Mouse (Mus musculus) left cerebral cortex, postnatal 10 days (tissue): ENCODE measurements around the gene Txn2. TPM values are rescaled to one million over a fixed set of nuclear protein-coding genes. Genes with fewer than 3 reads are reported as not detected.

ENCODE experiments used
- total RNA-seq, 2 experiments: library from RNA; stranded (reverse); gene quantifications; 2 replicates each; pipeline ENCODE4 v1.2.3; 2021

Txn2 gene
- total RNA-seq, 2 experiments from 2014 or later = 108 to 115 TPM

Other genes starting within 250 kb of the Txn2 start
- not detected for gene Apol7e, start 230.1 kb downstream of the Txn2 start, total RNA-seq
- gene Apol9b, start 200.0 kb downstream of the Txn2 start, total RNA-seq = under 1 TPM in 1 of 2 experiments, not detected in 1; 0.30 TPM
- gene Apol8, start 172.0 kb downstream of the Txn2 start, total RNA-seq = 1 to 10 TPM in 1 of 2 experiments, under 1 TPM in 1; 0.97 to 1.2 TPM
- gene Myh9, start 86.8 kb downstream of the Txn2 start, total RNA-seq = 10 to 100 TPM; 58.2 to 58.8 TPM
- gene Foxred2, start 27.7 kb upstream of the Txn2 start, total RNA-seq = 10 to 100 TPM; 13.8 to 14.8 TPM
- 100 to 1,000 TPM; 115 to 116 TPM for gene Eif3d, start 41.8 kb upstream of the Txn2 start, total RNA-seq
- gene Cacng2, start 191.0 kb upstream of the Txn2 start, total RNA-seq = 10 to 100 TPM; 53.3 to 55.1 TPM
- 10 to 100 TPM; 39.3 to 39.9 TPM for gene Ift27, start 245.1 kb upstream of the Txn2 start, total RNA-seq